In the genomic region with DNA sequence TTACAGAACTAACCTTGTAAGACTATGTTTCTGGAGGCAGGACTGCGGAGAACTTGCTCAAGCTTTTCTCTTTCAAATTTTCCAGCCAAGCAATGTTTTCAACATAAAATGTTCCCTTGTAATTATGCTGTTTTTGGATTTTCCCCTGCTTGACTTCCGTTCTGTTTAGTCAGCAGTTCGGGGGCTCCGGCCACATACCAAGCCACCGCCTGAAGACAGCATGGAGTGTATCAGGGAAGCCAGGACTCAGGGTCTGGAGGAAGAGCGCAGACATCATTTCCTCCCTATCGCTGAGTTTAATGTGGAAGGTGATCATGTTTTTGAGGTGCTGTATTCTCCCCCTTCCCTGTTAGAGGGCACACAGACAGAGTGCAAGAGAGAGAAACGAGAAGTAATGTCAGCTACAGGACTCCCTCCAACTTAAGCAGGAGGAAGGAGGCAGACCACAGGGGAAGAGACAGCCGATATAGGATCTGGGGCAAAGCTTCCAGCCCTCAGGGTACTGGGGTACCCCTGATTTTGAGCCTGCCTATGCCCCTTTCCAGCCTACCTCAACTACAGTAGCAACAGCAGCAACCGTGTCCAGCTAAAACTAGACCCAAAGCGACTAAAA, we compare ENCODE assay signal across 14 mouse cellular contexts. TPM values are rescaled to one million over a fixed set of nuclear protein-coding genes. Genes with fewer than 3 reads are reported as not detected.
DNase-seq lines count a peak whose midpoint lies in the region; ATAC-seq and TF ChIP-seq lines count a peak whose summit lies in the region.
"Had no signal": no experiment of that assay in that cellular context is flagged by ENCODE, and none has a peak within 500 bp of the region (broad histone marks: within the 10 kb centered on the region; RNA-seq: fewer than 3 reads in every experiment).

No protein-coding gene starts in this region.

- H3K27me3 ChIP-seq in lung, postnatal 0 days (replicated peaks; ENCODE audit: insufficient read depth, low read length), result no peaks in the 10 kb centered on the region
- no peaks in the 10 kb centered on the region for H3K27me3 ChIP-seq in limb, embryonic 10.5 days (ENCODE audit: low read depth, poor library complexity, severe bottlenecking)
- no peaks in the 10 kb centered on the region for H3K27me3 ChIP-seq in stomach, postnatal 0 days (ENCODE audit: control insufficient read depth, insufficient read depth, low read length)
- H3K27me3 ChIP-seq: hindbrain, embryonic 12.5 days; midbrain, embryonic 12.5 days had no signal

- DNase-seq in gastrocnemius, adult 2 months, result no peak
- DNase-seq in gastrocnemius, postnatal 36 days, result no peak
- DNase-seq in lung, postnatal 0 days (ENCODE audit: low spot score), result peak; percentile 40
- DNase-seq in lung, postnatal 25 days (ENCODE audit: low spot score), result no peak
- DNase-seq in limb, embryonic 10.5 days (ENCODE audit: low spot score), result peak; percentile 21
- peak; percentile 9 for DNase-seq in stomach, postnatal 0 days (ENCODE audit: low spot score)
- no peak for DNase-seq in cerebellum, postnatal 10 days
- DNase-seq: cerebellum, adult 8-10 months; embryo, embryonic 11 days; thymus, postnatal 36 days had no signal

- no peak for TF ChIP-seq CTCF in gastrocnemius, adult 2 months (IDR thresholded peaks at IDR 0.05)
- TF ChIP-seq CTCF in lung, postnatal 0 days (IDR thresholded peaks at IDR 0.05), result no peak
- TF ChIP-seq CTCF in stomach, postnatal 0 days (IDR thresholded peaks at IDR 0.05; ENCODE audit: low read depth), result no peak

- H3K9me3 ChIP-seq in lung, postnatal 0 days (ENCODE audit: low read length), result no peaks in the 10 kb centered on the region
- no peaks in the 10 kb centered on the region for H3K9me3 ChIP-seq in limb, embryonic 10.5 days (replicated peaks)
- no peaks in the 10 kb centered on the region for H3K9me3 ChIP-seq in stomach, postnatal 0 days (ENCODE audit: control insufficient read depth, low read length)
- H3K9me3 ChIP-seq: hindbrain, embryonic 12.5 days; midbrain, embryonic 12.5 days had no signal

- H3K36me3 ChIP-seq in lung, postnatal 0 days (ENCODE audit: insufficient read depth, low read length), result no peaks in the 10 kb centered on the region
- no peaks in the 10 kb centered on the region for H3K36me3 ChIP-seq in limb, embryonic 10.5 days
- no peaks in the 10 kb centered on the region for H3K36me3 ChIP-seq in stomach, postnatal 0 days (ENCODE audit: control insufficient read depth, insufficient read depth, low read length)
- H3K36me3 ChIP-seq: hindbrain, embryonic 12.5 days; midbrain, embryonic 12.5 days had no signal

- WGBS in lung, postnatal 0 days, result 69% methylated on average over 11 of the region's 11 CpGs
- 90% methylated on average over 11 of the region's 11 CpGs for WGBS in limb, embryonic 10.5 days
- WGBS in stomach, postnatal 0 days, result 82% methylated on average over 11 of the region's 11 CpGs

- H3K4me1 ChIP-seq in lung, postnatal 0 days (ENCODE audit: insufficient read depth, low read depth, low read length), result no peaks in the 10 kb centered on the region
- H3K4me1 ChIP-seq in limb, embryonic 10.5 days, result no peaks in the 10 kb centered on the region
- no peaks in the 10 kb centered on the region for H3K4me1 ChIP-seq in stomach, postnatal 0 days (replicated peaks; ENCODE audit: control insufficient read depth, insufficient read depth)
- H3K4me1 ChIP-seq: hindbrain, embryonic 12.5 days; midbrain, embryonic 12.5 days had no signal

- no peak for TF ChIP-seq EP300 in lung, postnatal 0 days (IDR thresholded peaks at IDR 0.05)
- no peak for TF ChIP-seq EP300 in stomach, postnatal 0 days (optimal IDR thresholded peaks at IDR 0.05)

- peak overlapping the region; percentile 7; the same call in 1 of the 2 replicates for H3K27ac ChIP-seq in gastrocnemius, adult 2 months
- no peak overlapping the region for H3K27ac ChIP-seq in lung, postnatal 0 days (ENCODE audit: low read length)
- H3K27ac ChIP-seq in limb, embryonic 10.5 days, result no peak overlapping the region
- no peak overlapping the region for H3K27ac ChIP-seq in stomach, postnatal 0 days (replicated peaks)
- H3K27ac ChIP-seq: hindbrain, embryonic 12.5 days; midbrain, embryonic 12.5 days had no signal

- H3K9ac ChIP-seq in lung, postnatal 0 days (replicated peaks; ENCODE audit: low read depth), result no peak overlapping the region
- no peak overlapping the region for H3K9ac ChIP-seq in stomach, postnatal 0 days (ENCODE audit: low read length)
- H3K9ac ChIP-seq: hindbrain, embryonic 12.5 days; midbrain, embryonic 12.5 days had no signal

- H3K4me2 ChIP-seq in lung, postnatal 0 days (replicated peaks; ENCODE audit: low read depth, low read length), result no peak overlapping the region
- no peak overlapping the region for H3K4me2 ChIP-seq in stomach, postnatal 0 days (replicated peaks; ENCODE audit: low read depth)
- H3K4me2 ChIP-seq: hindbrain, embryonic 12.5 days; midbrain, embryonic 12.5 days had no signal

- intact Hi-C loops in gastrocnemius, adult 2 months (cut with DNase I), result no loop called here
- intact Hi-C loops in gastrocnemius, postnatal 36 days (cut with DNase I), result no loop called here

- no peak for ATAC-seq in lung, postnatal 0 days
- ATAC-seq in stomach, postnatal 0 days (ENCODE audit: low FRiP score, low TSS enrichment), result no peak
- ATAC-seq in cerebellum, adult (ENCODE audit: insufficient number of reproducible peaks, low FRiP score, low TSS enrichment), result no peak
- ATAC-seq: intestine, postnatal 0 days had no signal

- peak overlapping the region; percentile 34; the same call in 1 of the 2 replicates for H3K4me3 ChIP-seq in gastrocnemius, adult 2 months
- H3K4me3 ChIP-seq in lung, postnatal 0 days (ENCODE audit: low read depth, low read length), result no peak overlapping the region
- H3K4me3 ChIP-seq in limb, embryonic 10.5 days, result no peak overlapping the region
- no peak overlapping the region for H3K4me3 ChIP-seq in stomach, postnatal 0 days (ENCODE audit: low read depth, low read length)
- H3K4me3 ChIP-seq: hindbrain, embryonic 12.5 days; midbrain, embryonic 12.5 days had no signal

RNA-seq across cellular contexts. Expression of a gene that starts 56.1 kb away (rescaled TPM):
- under 1 TPM in 1 of 2 experiments, not detected in 1; 0.08 TPM for total RNA-seq in gastrocnemius, adult 2 months (2021)
- under 1 TPM; 0.05 to 0.12 TPM for total RNA-seq in gastrocnemius, postnatal 36 days (2021)
- 0.39 and 0.40 TPM in 2 replicates for polyA plus RNA-seq in lung, postnatal 0 days (2015; fragmentation: Nextera tagmentation; extraction: Ambion mirVana)
- polyA plus RNA-seq in limb, embryonic 10.5 days (2016; fragmentation: Nextera tagmentation; extraction: Ambion mirVana), result not detected in 2 replicates
- 0.17 and 0.28 TPM in 2 replicates for polyA plus RNA-seq in stomach, postnatal 0 days (2015; fragmentation: Nextera tagmentation; extraction: Ambion mirVana)

Comparison
In these comparisons a context has a peak if more than half of its experiments do, and no peak if none do; other contexts are left out.
1. DNase-seq: peak in lung, postnatal 0 days (single experiment), limb, embryonic 10.5 days (single experiment) and stomach, postnatal 0 days (single experiment); none in gastrocnemius, adult 2 months (single experiment), gastrocnemius, postnatal 36 days (0 of 2), lung, postnatal 25 days (single experiment) and cerebellum, postnatal 10 days (0 of 2).